Mouse (Mus musculus) heart, embryonic 16.5 days (tissue): ENCODE data around the gene Zhx3. TPM values are rescaled to one million over a fixed set of nuclear protein-coding genes. Genes with fewer than 3 reads are reported as not detected.

Experiments
- ATAC-seq: fragments of 200-750 bp; cut with Nextera tagmentation; replicated peaks from 2 replicates; pipeline ENCODE4 v1.8.0; 2017; ENCODE audit warnings: moderate number of reproducible peaks; ENCODE audit not compliant: insufficient read depth, low FRiP score; ENCODE audit errors: extremely low read depth
- H3K27ac ChIP-seq: fragments of 300-500 bp; sonication (generic); 2 replicates; pipeline ENCODE4 v1.5.1; 2014; ENCODE audit warnings: mild to moderate bottlenecking, low read length, control low read depth, moderate library complexity
- H3K27me3 ChIP-seq: fragments of 300-500 bp; sonication (generic); 2 replicates; pipeline ENCODE4 v1.6.1; 2014; ENCODE audit warnings: low read length, mixed read lengths; ENCODE audit not compliant: control insufficient read depth, insufficient read depth
- H3K36me3 ChIP-seq: fragments of 300-500 bp; sonication (generic); 2 replicates; pipeline ENCODE4 v1.6.1; 2014; ENCODE audit not compliant: control insufficient read depth, insufficient read depth
- H3K4me1 ChIP-seq: fragments of 300-500 bp; sonication (generic); 2 replicates; pipeline ENCODE4 v1.6.1; 2014; ENCODE audit warnings: low read length, mixed read lengths; ENCODE audit not compliant: control insufficient read depth, insufficient read depth
- H3K4me2 ChIP-seq: fragments of 300-500 bp; sonication (generic); 2 replicates; pipeline ENCODE4 v1.6.1; 2014; ENCODE audit warnings: low read depth, mild to moderate bottlenecking, control low read depth, low read length
- H3K4me3 ChIP-seq: fragments of 300-500 bp; sonication (generic); 2 replicates; pipeline ENCODE4 v1.5.1; 2014; ENCODE audit warnings: mild to moderate bottlenecking, control low read depth, low read length
- H3K9ac ChIP-seq: fragments of 300-500 bp; sonication (generic); 2 replicates; pipeline ENCODE4 v1.6.1; 2014; ENCODE audit warnings: low read length, control low read depth
- H3K9me3 ChIP-seq: fragments of 300-500 bp; sonication (generic); replicated peaks from 2 replicates; pipeline ENCODE4 v1.6.1; 2016; ENCODE audit warnings: low read length; ENCODE audit not compliant: control insufficient read depth
- WGBS: fragments of 180-500 bp; shearing (Covaris S2); extraction: QIAGEN DNeasy Blood & Tissue Kit; methylation state at CpG from one replicate; pipeline ENCODE4 v1.1.7; 2014; 5-methylcytosine and 5-hydroxymethylcytosine counted together
- polyA plus RNA-seq: library from polyadenylated mRNA; unstranded; fragments of >200 nt; fragmentation: Nextera tagmentation; extraction: Ambion mirVana; gene quantifications from 2 replicates; pipeline ENCODE4 v1.2.1, GENCODE M21; 2015

Gene Zhx3
- polyA plus RNA-seq, 1 experiment from 2014 or later, result 6.8 TPM

- H3K27ac ChIP-seq, result peak overlapping the region; percentile 58
- H3K9ac ChIP-seq, result no peak overlapping the region
- WGBS, result 39% methylated on average over 1 of the region's 1 CpGs
- no peaks in the 10 kb centered on the region for H3K9me3 ChIP-seq
- peaks cover 75% of the 10 kb centered on the region for H3K4me1 ChIP-seq
- H3K27me3 ChIP-seq, result no peaks in the 10 kb centered on the region
- H3K36me3 ChIP-seq, result no peaks in the 10 kb centered on the region
- ATAC-seq, result 0 out of 2 replicates have a peak, but pooled peaks have one; percentile 2
- H3K4me2 ChIP-seq, result no peak overlapping the region
- H3K4me3 ChIP-seq, result no peak overlapping the region
Observed at GRCm38 (mm10) chr2:160742161-160742609, 130.6 kb downstream of the Zhx3 start.

GRCm38 (mm10) chr2:160741580-160741979 is 131.2 kb downstream of the Zhx3 start:
- peak overlapping the region; percentile 58 for H3K27ac ChIP-seq

GRCm38 (mm10) chr2:160740521-160741156 is 132.2 kb downstream of the Zhx3 start:
- WGBS, result 66% methylated on average over 11 of the region's 11 CpGs
- Histone ChIP-seq H3K4me3 (no peak overlapping the region), H3K4me2 (no peak overlapping the region), H3K36me3 (no peaks in the 10 kb centered on the region; the same call in 1 of the 2 replicates), H3K9ac (no peak overlapping the region), H3K9me3 (no peaks in the 10 kb centered on the region), H3K27me3 (no peaks in the 10 kb centered on the region), H3K27ac (peak overlapping the region; percentile 58), H3K4me1 (peaks cover 69% of the 10 kb centered on the region)
- ATAC-seq, result no peak

More at GRCm38 (mm10) chr2:160741580-160741979, 131.2 kb downstream of the Zhx3 start:
- Histone ChIP-seq H3K27me3 (no peaks in the 10 kb centered on the region), H3K4me1 (peaks cover 73% of the 10 kb centered on the region), H3K36me3 (no peaks in the 10 kb centered on the region; the same call in 1 of the 2 replicates), H3K4me3 (no peak overlapping the region), H3K4me2 (no peak overlapping the region), H3K9me3 (no peaks in the 10 kb centered on the region), H3K9ac (no peak overlapping the region)
- WGBS, result 58% methylated on average over 3 of the region's 3 CpGs
- 0 out of 2 replicates have a peak, but pooled peaks have one; percentile 30 for ATAC-seq

- 39% methylated on average over 2 of the region's 2 CpGs for WGBS
- H3K27me3 ChIP-seq, result no peaks in the 10 kb centered on the region
- H3K4me1 ChIP-seq, result peaks cover 70% of the 10 kb centered on the region
- no peak overlapping the region for H3K4me2 ChIP-seq
- H3K36me3 ChIP-seq, result peaks cover 3% of the 10 kb centered on the region
- no peaks in the 10 kb centered on the region for H3K9me3 ChIP-seq
- H3K9ac ChIP-seq, result peak overlapping the region; percentile 23; the same call in 1 of the 2 replicates
- H3K4me3 ChIP-seq, result no peak overlapping the region
- 0 out of 2 replicates have a peak, but pooled peaks have one; percentile 17 for ATAC-seq
- H3K27ac ChIP-seq, result peak overlapping the region; percentile 58
Observed at GRCm38 (mm10) chr2:160739647-160740356, 133.0 kb downstream of the Zhx3 start.

- no peak overlapping the region for H3K4me3 ChIP-seq
- peaks cover 5% of the 10 kb centered on the region for H3K36me3 ChIP-seq
- H3K4me2 ChIP-seq, result peak overlapping the region; percentile 5; the same call in 1 of the 2 replicates
- H3K27me3 ChIP-seq, result no peaks in the 10 kb centered on the region
- no peaks in the 10 kb centered on the region for H3K9me3 ChIP-seq
- no peak for ATAC-seq
- H3K4me1 ChIP-seq, result peaks cover 71% of the 10 kb centered on the region
- peak overlapping the region; percentile 35 for H3K27ac ChIP-seq
- H3K9ac ChIP-seq, result peak overlapping the region; percentile 19; the same call in 1 of the 2 replicates
- WGBS, result 46% methylated on average over 5 of the region's 5 CpGs
Observed at GRCm38 (mm10) chr2:160738354-160738753, 134.4 kb downstream of the Zhx3 start.

- no peaks in the 10 kb centered on the region for H3K9me3 ChIP-seq
- H3K27ac ChIP-seq, result no peak overlapping the region; the same call in 1 of the 2 replicates
- no peak overlapping the region for H3K9ac ChIP-seq
- H3K4me1 ChIP-seq, result peaks cover 72% of the 10 kb centered on the region
- H3K27me3 ChIP-seq, result no peaks in the 10 kb centered on the region
- peaks cover 5% of the 10 kb centered on the region for H3K36me3 ChIP-seq
- H3K4me3 ChIP-seq, result no peak overlapping the region
- no peak overlapping the region for H3K4me2 ChIP-seq
- ATAC-seq, result no peak
- WGBS, result 83% methylated on average over 3 of the region's 3 CpGs
Observed at GRCm38 (mm10) chr2:160736466-160736865, 136.3 kb downstream of the Zhx3 start.

GRCm38 (mm10) chr2:160735706-160736310 is 137.0 kb downstream of the Zhx3 start:
- peaks cover 5% of the 10 kb centered on the region for H3K36me3 ChIP-seq
- WGBS, result 44% methylated on average over 5 of the region's 5 CpGs
- no peak for ATAC-seq
- no peak overlapping the region for H3K4me3 ChIP-seq
- no peaks in the 10 kb centered on the region for H3K9me3 ChIP-seq
- peaks cover 70% of the 10 kb centered on the region for H3K4me1 ChIP-seq
- H3K27me3 ChIP-seq, result no peaks in the 10 kb centered on the region
- H3K4me2 ChIP-seq, result no peak overlapping the region
- peak overlapping the region; percentile 60 for H3K27ac ChIP-seq
- no peak overlapping the region for H3K9ac ChIP-seq

GRCm38 (mm10) chr2:160734331-160734730 is 138.5 kb downstream of the Zhx3 start:
- peak overlapping the region; percentile 79 for H3K4me2 ChIP-seq

More at GRCm38 (mm10) chr2:160734331-160734730, 138.5 kb downstream of the Zhx3 start:
- Histone ChIP-seq H3K4me3 (no peak overlapping the region), H3K9me3 (no peaks in the 10 kb centered on the region), H3K36me3 (peaks cover 5% of the 10 kb centered on the region), H3K9ac (peak overlapping the region; percentile 97; the same call in 1 of the 2 replicates), H3K4me1 (peaks cover 60% of the 10 kb centered on the region), H3K27ac (no peak overlapping the region), H3K27me3 (no peaks in the 10 kb centered on the region)
- no peak for ATAC-seq
- WGBS, result 74% methylated on average over 3 of the region's 3 CpGs
